Mouse (Mus musculus): ENCODE measurements at regions not wholly inside any gene's neighbourhood (a gene's known extent, or its start where the extent isn't known, plus 50 kb on each side); places are given as distances from the start of the nearest gene placed in this dataset.

DNA sequence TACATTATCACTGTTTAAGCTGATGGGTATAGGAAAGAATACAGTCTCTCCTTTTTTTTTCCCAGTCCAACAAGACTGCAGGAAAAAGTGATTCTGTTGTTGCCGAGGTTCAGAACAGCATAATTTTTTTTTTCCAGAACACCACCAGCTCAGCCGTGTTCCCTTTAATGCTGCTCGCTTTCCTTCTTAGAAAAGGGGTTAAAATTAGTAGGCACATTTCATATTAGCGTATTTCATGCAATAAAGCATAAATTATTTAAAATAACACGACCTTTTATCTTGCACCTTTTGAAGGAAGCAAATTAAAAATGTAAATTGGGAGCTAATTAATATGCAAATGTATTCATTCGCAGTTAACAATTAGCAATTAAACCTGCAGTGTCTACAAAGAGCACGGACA is 50.3 kb upstream of the Vrk1 start:
- 61% methylated on average over 7 of the region's 7 CpGs for WGBS
- H3K4me1 ChIP-seq (replicated peaks; ENCODE audit: insufficient read depth, low read length): peaks cover 4% of the 10 kb centered on the region; the same call in 1 of the 2 replicates
- no peaks in the 10 kb centered on the region for H3K9me3 ChIP-seq (replicated peaks; ENCODE audit: low read length)
- ATAC-seq (replicated peaks; ENCODE audit: low FRiP score, low read depth) (no peak), DNase-seq (ENCODE audit: low spot score) (no peak)
- H3K9ac ChIP-seq (ENCODE audit: low read depth, low read length): no peak overlapping the region
- no peaks in the 10 kb centered on the region for H3K36me3 ChIP-seq (ENCODE audit: insufficient read depth, low read length)
- H3K27me3 ChIP-seq (ENCODE audit: insufficient read depth, low read length): peaks cover 10% of the 10 kb centered on the region; the same call in 1 of the 2 replicates
- no peak for TF ChIP-seq CTCF (IDR thresholded peaks at IDR 0.05; ENCODE audit: low read depth)
- H3K27ac ChIP-seq: no peak overlapping the region
- H3K4me3 ChIP-seq (replicated peaks; ENCODE audit: low read depth, low read length): no peak overlapping the region
- no peak overlapping the region for H3K4me2 ChIP-seq (ENCODE audit: low read length)
